Mouse (Mus musculus): Measurements from ENCODE around the gene Stk11.

Stk11 gene

GRCm38 (mm10) chr10:80145896-80146295 is 30.3 kb downstream of the Stk11 start:
- peak; percentile 84 for DNase-seq

GRCm38 (mm10) chr10:80146568-80147011 is 31.0 kb downstream of the Stk11 start:
- peak; percentile 77 for DNase-seq

GRCm38 (mm10) chr10:80147146-80147718 is 31.6 kb downstream of the Stk11 start:
- DNase-seq = peak; percentile 71

GRCm38 (mm10) chr10:80147719-80148601 is 32.4 kb downstream of the Stk11 start, which contains the start of gene Midn:
Gene Midn, plus strand, starts transcription at chr10:80148272.
- DNase-seq = peak; percentile 86

GRCm38 (mm10) chr10:80148610-80149290 is 33.1 kb downstream of the Stk11 start:
- DNase-seq = peak; percentile 96

- peak; percentile 99 for DNase-seq
Observed at GRCm38 (mm10) chr10:80149291-80150225, 34.0 kb downstream of the Stk11 start.

GRCm38 (mm10) chr10:80150226-80151210 is 34.9 kb downstream of the Stk11 start:
- peak; percentile 86 for DNase-seq

GRCm38 (mm10) chr10:80151211-80152034 is 35.8 kb downstream of the Stk11 start:
- DNase-seq = peak; percentile 81

GRCm38 (mm10) chr10:80152071-80152872 is 36.7 kb downstream of the Stk11 start:
- DNase-seq = peak; percentile 72

- peak; percentile 75 for DNase-seq
Observed at GRCm38 (mm10) chr10:80152873-80153260, 37.3 kb downstream of the Stk11 start.

GRCm38 (mm10) chr10:80153713-80154112 is 38.1 kb downstream of the Stk11 start:
- no peak for DNase-seq

GRCm38 (mm10) chr10:80154384-80154783 is 38.8 kb downstream of the Stk11 start:
- DNase-seq = no peak

- no peak for DNase-seq
Observed at GRCm38 (mm10) chr10:80155277-80155676, 39.7 kb downstream of the Stk11 start.

GRCm38 (mm10) chr10:80156002-80156751 is 40.6 kb downstream of the Stk11 start:
- no peak for DNase-seq

- no peak for DNase-seq
Observed at GRCm38 (mm10) chr10:80156752-80157053, 41.1 kb downstream of the Stk11 start.

GRCm38 (mm10) chr10:80157141-80157929 is 41.7 kb downstream of the Stk11 start:
- DNase-seq = no peak

GRCm38 (mm10) chr10:80158307-80158986 is 42.8 kb downstream of the Stk11 start:
- peak; percentile 73 for DNase-seq
